Mouse (Mus musculus) neural tube, embryonic 10.5 days (tissue): ENCODE results near the gene Gm4763.
"Not testable (repeated sequence)": the region's sequence is repeated elsewhere in the genome, so short reads cannot be mapped to it uniquely, and the experiment has no call there.

Experiments used
- DNase-seq: peaks from one replicate; pipeline ENCODE4 v3.0.0-alpha.2; 2017; ENCODE audit warnings: low spot score; ENCODE audit errors: extremely low spot score

The Gm4763 gene

GRCm38 (mm10) chr7:24726808-24727207 lies at the start of gene Gm4763:
Gm4763 (minus strand) TSS chr7:24726908.
- not testable (repeated sequence) for DNase-seq

DNA sequence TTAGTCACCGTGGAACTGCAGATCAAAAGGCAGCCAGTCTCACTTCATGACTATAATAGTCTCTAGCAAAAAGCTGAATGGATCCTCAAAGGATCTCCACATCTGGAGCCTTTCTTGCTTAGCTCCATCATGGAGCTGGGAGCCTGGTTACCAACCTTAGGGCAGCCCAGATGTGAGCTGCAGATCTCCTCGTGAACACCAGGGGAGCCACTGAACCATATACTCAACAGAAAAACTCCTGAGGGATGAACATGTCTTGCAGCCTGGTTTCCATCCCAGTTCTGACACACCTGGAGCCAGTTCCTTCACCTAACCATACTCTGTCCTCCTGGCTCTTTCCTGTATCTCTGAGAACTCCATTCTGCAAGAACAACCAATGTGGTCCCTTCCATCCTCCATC lies 49.4 kb upstream of the Gm4763 start:
- DNase-seq, result no peak

GRCm38 (mm10) chr7:24773942-24774535 lies 47.3 kb upstream of the Gm4763 start:
- no peak for DNase-seq

- DNase-seq, result no peak
Measured at GRCm38 (mm10) chr7:24771361-24771760, 44.7 kb upstream of the Gm4763 start.

DNA sequence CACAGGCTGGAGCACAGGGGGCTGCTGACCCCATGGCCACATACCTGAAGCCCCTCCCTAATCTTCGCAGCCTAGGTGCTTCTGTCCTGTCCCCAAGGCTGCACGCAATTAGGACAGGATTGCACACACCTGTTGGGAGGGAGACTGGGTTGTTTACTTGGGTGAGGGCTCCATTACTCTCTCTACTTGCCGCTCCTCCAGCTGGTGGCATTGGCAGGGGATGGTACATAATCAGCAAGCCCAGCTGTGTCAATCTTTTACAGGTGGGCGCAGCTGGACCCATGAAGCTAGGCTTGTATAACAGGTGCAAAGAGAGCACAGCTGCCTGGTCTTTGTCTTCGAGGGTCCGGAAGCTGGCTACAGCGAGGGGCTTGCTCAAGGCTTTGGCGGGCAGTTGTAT lies 35.9 kb upstream of the Gm4763 start:
- DNase-seq, result no peak

DNA sequence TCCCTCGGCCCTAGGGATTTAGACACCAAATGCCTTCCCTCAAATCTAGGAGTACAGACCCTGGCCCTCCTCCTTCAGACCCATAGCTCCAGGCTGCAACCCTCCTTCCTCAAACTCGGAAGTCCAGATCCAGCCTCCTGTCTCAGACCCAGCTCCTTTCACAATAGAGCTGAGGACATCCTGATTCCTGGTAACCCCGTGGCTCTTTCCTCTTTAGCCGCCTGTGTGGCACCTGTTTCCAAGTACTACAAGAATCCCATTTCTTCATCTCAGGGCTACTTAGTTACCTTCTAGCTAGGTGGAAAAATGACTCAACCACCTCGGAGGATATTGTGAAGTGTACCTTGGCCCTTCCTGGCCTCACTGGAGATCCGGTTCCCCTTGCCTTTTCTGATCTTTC lies 34.5 kb upstream of the Gm4763 start:
- no peak for DNase-seq

DNA sequence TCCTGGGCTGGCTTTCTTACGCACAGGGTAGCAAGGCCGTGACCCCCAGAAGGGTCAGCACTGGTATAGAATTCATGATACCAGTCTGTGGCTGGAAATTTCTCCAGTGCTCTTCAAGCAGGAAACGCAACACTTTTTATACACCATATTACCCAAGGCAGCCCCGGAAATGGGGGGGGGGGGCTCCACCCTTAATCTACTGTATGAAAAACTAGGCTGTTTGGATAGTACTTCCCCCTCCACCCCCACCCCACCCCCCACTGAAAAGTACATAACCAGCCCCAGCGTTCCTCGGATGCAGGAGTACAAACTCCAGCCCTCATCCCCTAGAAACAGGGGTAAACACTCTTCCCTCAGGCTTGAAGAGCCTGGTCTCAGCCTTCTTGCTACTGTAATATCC lies 33.5 kb upstream of the Gm4763 start, which contains the start of gene Cd177:
Gene Cd177 (minus strand): TSS at position 101 of the 400 bp plus-strand sequence.
- no peak for DNase-seq

DNA sequence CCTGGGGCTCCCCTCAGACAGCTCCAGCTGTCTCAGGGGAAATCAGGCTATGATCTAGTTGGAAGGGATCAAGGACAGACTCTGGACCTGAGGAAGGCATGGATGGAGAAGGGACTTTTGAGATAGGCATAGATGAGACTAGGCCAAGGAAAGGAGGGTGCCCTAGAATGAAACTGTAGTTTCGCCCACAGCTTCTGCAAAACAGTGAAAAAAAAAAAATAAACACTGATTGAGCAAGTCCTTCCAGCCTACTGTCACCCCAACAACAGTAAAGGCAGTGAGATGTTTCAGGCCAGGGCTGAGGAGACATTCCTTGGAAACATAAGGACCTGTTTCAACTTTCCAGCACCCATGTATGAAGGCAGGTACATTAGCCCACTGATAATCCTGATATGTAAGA lies 31.8 kb upstream of the Gm4763 start:
- no peak for DNase-seq

- no peak for DNase-seq
Measured at GRCm38 (mm10) chr7:24753476-24753875, 26.8 kb upstream of the Gm4763 start.

GRCm38 (mm10) chr7:24751610-24752009 lies 24.9 kb upstream of the Gm4763 start:
- no peak for DNase-seq

- no peak for DNase-seq
Measured at GRCm38 (mm10) chr7:24750695-24751094, 24.0 kb upstream of the Gm4763 start.

GRCm38 (mm10) chr7:24735970-24736670 lies 9.4 kb upstream of the Gm4763 start:
- peak; percentile 47 for DNase-seq

DNA sequence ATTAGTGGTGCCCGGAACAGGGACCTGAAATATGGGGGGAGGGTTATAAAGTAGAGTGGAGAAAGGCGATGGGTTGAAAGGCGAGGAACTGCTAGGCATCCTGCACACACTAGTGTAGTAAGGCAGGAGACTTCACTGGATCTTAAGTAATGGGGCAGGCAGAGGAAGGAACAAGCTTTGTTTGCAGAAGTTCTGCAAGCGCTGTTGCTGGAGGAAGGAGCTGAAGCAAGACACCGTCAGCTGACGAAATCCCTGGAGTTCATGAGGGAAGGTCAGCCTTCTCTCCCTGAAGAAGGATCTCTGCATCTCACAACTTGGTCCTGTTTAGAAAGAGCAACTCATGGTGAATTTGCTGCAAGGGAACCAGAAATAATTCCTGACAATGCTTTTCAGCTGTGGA lies 11.7 kb downstream of the Gm4763 start:
- no peak for DNase-seq

DNA sequence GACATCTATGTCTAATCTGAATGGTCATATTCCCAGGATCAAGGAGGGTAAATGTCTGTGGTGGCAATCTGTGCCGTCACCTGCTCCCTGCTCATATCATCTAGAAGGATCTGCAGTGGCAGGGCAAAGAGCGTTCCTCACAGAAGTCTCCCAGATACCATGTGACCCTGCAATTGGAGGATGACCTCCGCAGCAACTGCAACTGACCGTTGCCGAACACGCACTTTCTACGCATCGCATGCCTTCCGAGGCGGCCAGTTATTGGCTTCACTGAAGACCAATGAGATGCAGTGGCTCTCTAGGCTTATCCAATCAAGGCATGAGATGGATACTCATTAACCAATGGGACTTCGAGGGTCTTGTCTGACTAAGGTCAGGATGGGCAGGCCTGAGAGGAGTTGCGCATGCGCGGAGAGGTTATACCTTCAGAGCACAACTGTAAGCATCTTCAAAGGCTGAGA lies 17.8 kb downstream of the Gm4763 start, which contains the start of gene BC049730:
Gene BC049730 (plus strand): TSS at position 411 of the 461 bp plus-strand sequence.
- no peak for DNase-seq

DNA sequence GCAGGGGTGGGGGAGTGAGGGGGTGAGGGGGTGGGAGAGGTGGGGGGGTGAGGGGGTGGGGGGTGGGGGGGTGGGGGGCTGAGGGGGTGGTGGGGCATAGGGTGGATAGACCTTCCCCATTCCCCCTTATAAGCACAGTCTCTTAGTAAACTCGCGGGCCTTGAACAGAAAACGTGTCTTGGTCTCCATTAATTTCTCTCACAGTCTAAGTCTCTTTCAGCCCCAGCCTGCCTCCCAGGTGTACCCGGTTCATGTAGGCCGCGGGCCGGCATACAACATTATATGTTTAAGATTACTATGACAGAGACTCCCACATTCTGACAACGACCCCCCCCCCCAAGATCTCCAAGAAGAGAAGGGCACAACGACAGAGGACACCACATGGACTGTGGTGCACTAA lies 23.9 kb downstream of the Gm4763 start:
- DNase-seq, result not testable (repeated sequence)

DNA sequence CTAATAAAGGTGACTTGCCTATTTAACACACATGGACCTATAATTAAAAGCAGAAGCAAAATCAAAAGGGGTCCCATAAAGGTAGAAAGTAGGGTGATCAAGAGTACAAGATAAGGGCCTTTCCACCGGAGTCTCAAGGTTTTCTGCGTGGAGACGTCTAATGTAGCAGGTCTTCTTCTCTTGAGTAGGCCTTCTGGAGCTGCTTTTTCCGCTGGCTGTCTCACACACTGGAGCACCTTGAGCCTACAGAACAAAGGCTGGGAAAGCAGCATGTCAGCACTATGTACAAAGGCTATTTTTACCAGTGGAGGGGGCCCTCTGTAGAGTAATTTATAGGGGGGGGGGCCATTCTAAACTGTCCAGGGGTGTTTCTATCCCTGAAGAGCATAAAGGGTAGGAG lies 28.8 kb downstream of the Gm4763 start:
- DNase-seq, result not testable (repeated sequence)

GRCm38 (mm10) chr7:24692693-24693092 lies 34.0 kb downstream of the Gm4763 start:
- not testable (repeated sequence) for DNase-seq

DNA sequence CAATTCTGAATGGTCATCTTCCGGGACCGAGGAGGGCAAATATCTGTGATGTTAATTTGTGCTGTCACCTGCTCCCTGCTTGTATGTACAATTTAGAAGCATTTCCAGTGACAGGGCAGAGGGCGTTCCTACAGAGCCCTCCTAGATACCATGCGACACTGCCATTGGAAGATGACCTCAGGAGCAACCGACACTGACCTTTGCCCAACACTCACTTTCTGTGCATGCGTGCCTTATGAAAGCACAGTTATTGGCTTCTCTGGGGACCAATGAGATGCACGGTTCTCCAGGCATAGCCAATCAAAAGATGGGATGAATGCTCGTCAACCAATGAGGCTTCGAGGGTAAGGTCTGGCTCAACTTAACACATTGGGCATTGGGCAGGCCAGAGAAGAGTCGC lies 39.2 kb downstream of the Gm4763 start:
- not testable (repeated sequence) for DNase-seq

DNA sequence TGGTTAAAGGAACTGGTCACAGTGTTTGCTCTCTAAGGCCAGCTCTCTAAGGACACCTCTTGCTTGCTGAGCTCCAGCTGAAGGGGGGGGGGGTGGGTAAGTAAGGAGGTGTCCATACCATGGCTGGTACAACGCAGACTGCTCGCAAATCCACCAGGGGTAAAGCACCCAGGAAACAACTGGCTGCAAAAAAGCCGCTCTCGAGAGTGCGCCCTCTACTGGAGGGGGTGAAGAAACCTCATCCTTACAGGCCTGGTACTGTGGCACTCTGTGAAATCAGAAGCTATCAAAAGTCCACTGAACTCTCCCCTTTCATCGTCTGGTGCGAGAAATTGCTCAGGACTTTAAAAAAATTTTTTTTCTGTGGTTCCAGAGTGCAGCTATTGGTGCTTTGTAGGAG lies 42.6 kb downstream of the Gm4763 start:
- DNase-seq, result not testable (repeated sequence)

GRCm38 (mm10) chr7:24676575-24676974 lies 50.1 kb downstream of the Gm4763 start, which contains the start of gene Tex101:
Tex101 (minus strand) TSS chr7:24676675.
- no peak for DNase-seq

GRCm38 (mm10) chr7:24671944-24672439 lies 54.7 kb downstream of the Gm4763 start:
- no peak for DNase-seq
